Mouse (Mus musculus): ENCODE data around the gene Hhat. TPM values are rescaled to one million over a fixed set of nuclear protein-coding genes. Genes with fewer than 3 reads are reported as not detected.
A peak's percentile ranks its signal among the peaks of the same experiment; 100 is the strongest.

Hhat gene
- polyA plus RNA-seq, 1 experiment from 2014 or later, result 4.4 TPM

- H3K27ac ChIP-seq, result no peak overlapping the region
- H3K4me3 ChIP-seq (replicated peaks), result no peak overlapping the region
- 64% methylated on average over 6 of the region's 6 CpGs for WGBS
- H3K27me3 ChIP-seq, result peaks cover 3% of the 10 kb centered on the region; the same call in 1 of the 2 replicates
- no peak overlapping the region for H3K9ac ChIP-seq
- H3K4me2 ChIP-seq, result no peak overlapping the region
- no peaks in the 10 kb centered on the region for H3K4me1 ChIP-seq
- H3K9me3 ChIP-seq, result no peaks in the 10 kb centered on the region
- no peak for ATAC-seq (ENCODE audit: low FRiP score)
- H3K36me3 ChIP-seq (replicated peaks), result no peaks in the 10 kb centered on the region
Measured at GRCm38 (mm10) chr1:192778869-192779514, 8.0 kb upstream of the Hhat start.

DNA sequence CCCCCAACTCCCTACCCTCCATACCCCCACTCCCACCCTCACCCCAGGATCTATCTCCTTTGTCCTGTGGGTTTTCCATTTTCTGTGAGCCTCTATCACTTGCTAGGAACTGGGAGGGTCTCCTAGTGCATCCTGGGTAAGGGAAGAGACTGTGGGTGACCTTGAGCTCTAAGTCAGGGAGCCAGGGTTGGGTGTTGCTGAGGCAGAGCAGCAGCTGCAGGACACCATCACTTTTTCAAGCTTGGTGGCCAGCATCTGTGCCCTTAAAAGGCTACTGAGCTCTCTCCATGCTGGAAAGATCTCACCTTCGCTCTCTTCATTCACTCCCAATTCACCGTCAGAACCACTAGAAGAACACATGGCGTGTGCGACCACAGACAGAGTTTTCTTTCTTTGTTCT is 7.2 kb upstream of the Hhat start:
- Histone ChIP-seq H3K4me2 (no peak overlapping the region), H3K27me3 (no peaks in the 10 kb centered on the region), H3K9me3 (no peaks in the 10 kb centered on the region), H3K36me3 (replicated peaks) (no peaks in the 10 kb centered on the region), H3K27ac (no peak overlapping the region), H3K9ac (no peak overlapping the region), H3K4me3 (replicated peaks) (no peak overlapping the region), H3K4me1 (no peaks in the 10 kb centered on the region)
- WGBS, result 91% methylated on average over 4 of the region's 4 CpGs
- ATAC-seq (ENCODE audit: low FRiP score), result no peak

DNA sequence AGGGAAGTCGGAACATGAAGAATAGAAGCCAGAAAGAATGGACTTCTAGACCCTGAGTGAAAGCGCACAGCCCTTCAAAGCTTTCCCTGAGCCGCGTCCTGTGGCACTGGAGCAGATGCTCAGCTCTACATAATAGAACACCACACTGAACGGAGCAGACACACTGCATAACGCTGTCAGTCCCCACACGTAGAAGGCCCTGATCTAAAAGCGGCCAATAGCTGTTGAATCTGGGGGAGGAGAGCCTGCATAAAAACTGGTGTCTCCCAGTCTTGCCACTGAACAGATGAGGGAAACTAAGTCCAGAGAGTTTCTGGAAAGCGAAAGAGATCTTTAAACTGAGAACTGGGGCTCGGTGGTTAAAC is 911 bp downstream of the Hhat start:
- peak; percentile 85 for ATAC-seq (ENCODE audit: low FRiP score)
- WGBS, result 14% methylated on average over 10 of the region's 10 CpGs

GRCm38 (mm10) chr1:192765531-192765930 is 5.5 kb downstream of the Hhat start:
- WGBS, result 26% methylated on average over 4 of the region's 4 CpGs
- Histone ChIP-seq H3K27me3 (0 out of 2 replicates have a peak, but pooled peaks cover 2% of the 10 kb centered on the region), H3K4me3 (replicated peaks) (no peak overlapping the region), H3K36me3 (replicated peaks) (no peaks in the 10 kb centered on the region), H3K27ac (no peak overlapping the region), H3K9me3 (no peaks in the 10 kb centered on the region), H3K9ac (no peak overlapping the region), H3K4me2 (no peak overlapping the region), H3K4me1 (peaks cover 8% of the 10 kb centered on the region)
- no peak for ATAC-seq (ENCODE audit: low FRiP score)

More for the DNA sequence above, 911 bp downstream of the Hhat start:
- Histone ChIP-seq H3K27me3 (peaks cover 2% of the 10 kb centered on the region; the same call in 1 of the 2 replicates), H3K9ac (peak overlapping the region; percentile 83), H3K4me1 (peaks cover 11% of the 10 kb centered on the region), H3K4me3 (replicated peaks) (peak overlapping the region; percentile 55), H3K36me3 (replicated peaks) (no peaks in the 10 kb centered on the region), H3K9me3 (no peaks in the 10 kb centered on the region), H3K27ac (peak overlapping the region; percentile 79), H3K4me2 (peak overlapping the region; percentile 77)

- no peak overlapping the region for H3K4me2 ChIP-seq
- no peak for ATAC-seq (ENCODE audit: low FRiP score)
- peaks cover 2% of the 10 kb centered on the region; the same call in 1 of the 2 replicates for H3K4me1 ChIP-seq
- 0 out of 2 replicates have a peak, but pooled peaks cover 2% of the 10 kb centered on the region for H3K27me3 ChIP-seq
- WGBS, result 77% methylated on average over 2 of the region's 2 CpGs
- no peak overlapping the region for H3K4me3 ChIP-seq (replicated peaks)
- no peak overlapping the region for H3K9ac ChIP-seq
- no peak overlapping the region for H3K27ac ChIP-seq
- H3K36me3 ChIP-seq (replicated peaks), result no peaks in the 10 kb centered on the region
- H3K9me3 ChIP-seq, result no peaks in the 10 kb centered on the region
Measured at GRCm38 (mm10) chr1:192764547-192764946, 6.5 kb downstream of the Hhat start.

- 72% methylated on average over 7 of the region's 7 CpGs for WGBS
- no peak for ATAC-seq (ENCODE audit: low FRiP score)
- H3K4me1 ChIP-seq, result 0 out of 2 replicates have a peak, but pooled peaks cover 2% of the 10 kb centered on the region
- no peak overlapping the region for H3K27ac ChIP-seq
- H3K4me3 ChIP-seq (replicated peaks), result no peak overlapping the region
- 0 out of 2 replicates have a peak, but pooled peaks cover 2% of the 10 kb centered on the region for H3K27me3 ChIP-seq
- H3K36me3 ChIP-seq (replicated peaks), result no peaks in the 10 kb centered on the region
- no peaks in the 10 kb centered on the region for H3K9me3 ChIP-seq
- H3K9ac ChIP-seq, result no peak overlapping the region
- H3K4me2 ChIP-seq, result no peak overlapping the region
Measured at GRCm38 (mm10) chr1:192762946-192763933, 7.8 kb downstream of the Hhat start.

DNA sequence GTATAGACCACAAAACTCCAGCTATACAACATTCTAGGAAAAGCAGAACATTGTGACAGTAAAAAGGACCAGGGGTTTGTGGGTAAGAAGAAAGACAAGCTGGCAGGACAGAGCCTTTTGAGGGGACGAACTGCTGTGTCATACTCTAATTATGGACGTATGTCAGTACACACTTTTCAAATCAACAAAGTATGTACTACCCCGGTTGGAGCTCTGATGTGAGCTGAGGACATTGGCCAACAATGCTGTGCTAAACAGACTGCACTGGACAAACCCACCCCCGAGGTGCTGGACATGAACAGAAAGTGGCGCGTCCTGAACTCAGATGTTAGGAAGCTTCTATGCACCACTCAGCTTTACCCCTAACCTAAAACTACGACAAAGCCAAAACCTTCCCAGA is 14.3 kb downstream of the Hhat start:
- Histone ChIP-seq H3K4me3 (replicated peaks) (no peak overlapping the region), H3K9me3 (no peaks in the 10 kb centered on the region), H3K27ac (no peak overlapping the region), H3K36me3 (replicated peaks) (no peaks in the 10 kb centered on the region), H3K4me2 (no peak overlapping the region), H3K9ac (no peak overlapping the region), H3K4me1 (peaks cover 24% of the 10 kb centered on the region), H3K27me3 (no peaks in the 10 kb centered on the region; the same call in 1 of the 2 replicates)
- 88% methylated on average over 7 of the region's 7 CpGs for WGBS
- no peak for ATAC-seq (ENCODE audit: low FRiP score)

DNA sequence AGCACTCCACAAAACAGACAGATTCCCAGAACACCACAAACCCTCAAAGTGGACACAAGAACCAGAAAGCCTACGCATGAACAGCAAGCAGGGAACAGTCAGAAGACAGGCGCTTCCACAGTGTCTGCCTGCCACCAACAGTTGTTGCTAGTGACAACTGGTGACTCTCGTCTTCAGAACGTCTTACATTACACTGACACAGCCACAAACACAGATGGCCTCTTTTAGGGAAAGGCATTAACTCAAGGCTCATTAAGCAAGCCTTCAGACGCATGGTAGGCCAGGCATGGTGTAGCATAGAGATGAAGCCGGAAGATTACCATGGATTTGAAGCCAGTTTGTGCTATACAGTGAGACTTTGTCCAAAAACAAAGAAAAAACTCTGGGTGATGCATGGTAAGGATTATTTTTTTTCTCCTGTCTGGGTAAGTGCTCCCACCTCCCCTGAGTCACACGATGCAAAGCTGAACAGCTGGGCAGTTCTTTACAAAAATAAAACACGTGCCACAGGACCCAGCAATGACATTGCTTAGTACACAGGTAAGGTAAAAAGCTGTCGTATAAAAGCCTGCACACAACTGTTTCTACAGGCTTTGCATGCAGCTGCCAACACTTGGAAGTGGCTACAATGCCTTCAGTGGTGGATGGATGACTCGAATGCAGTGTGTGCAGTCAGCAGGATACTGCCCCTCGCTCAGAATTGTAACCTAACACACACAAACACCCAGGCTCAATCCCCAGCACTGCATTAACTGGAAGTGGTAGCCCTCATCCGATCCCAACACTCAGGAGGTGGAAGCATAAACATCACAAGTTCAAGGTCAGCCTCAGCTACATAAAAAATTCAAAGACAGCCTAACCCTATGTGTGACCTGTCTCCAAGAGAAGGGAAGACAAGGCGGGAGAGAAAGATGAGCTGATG is 15.1 kb downstream of the Hhat start:
- Histone ChIP-seq H3K27ac (peak overlapping the region; percentile 73), H3K27me3 (no peaks in the 10 kb centered on the region; the same call in 1 of the 2 replicates), H3K4me3 (replicated peaks) (no peak overlapping the region), H3K36me3 (replicated peaks) (no peaks in the 10 kb centered on the region), H3K9me3 (no peaks in the 10 kb centered on the region), H3K4me1 (peaks cover 24% of the 10 kb centered on the region), H3K9ac (no peak overlapping the region), H3K4me2 (peak overlapping the region; percentile 15; the same call in 1 of the 2 replicates)
- ATAC-seq (ENCODE audit: low FRiP score), result peak; percentile 91
- 43% methylated on average over 13 of the region's 13 CpGs for WGBS

DNA sequence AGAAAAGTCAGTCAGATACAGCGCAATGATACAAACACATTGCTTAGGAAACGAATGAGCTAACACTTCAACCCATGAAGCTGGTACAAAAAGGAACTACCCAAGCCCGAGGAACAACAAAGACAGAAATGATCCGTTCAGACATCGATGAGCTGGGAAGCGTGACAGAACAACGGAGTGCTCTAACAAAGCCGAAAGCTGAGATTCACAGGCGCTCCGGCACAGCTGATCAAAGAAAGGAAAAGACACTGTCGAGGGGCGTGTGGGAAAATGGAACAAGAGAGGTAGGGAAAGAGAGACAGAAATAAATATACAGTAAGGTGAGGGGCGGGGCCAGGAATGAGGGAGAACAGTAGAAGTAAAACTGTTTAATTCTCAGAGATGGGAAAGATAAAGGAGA is 15.8 kb downstream of the Hhat start:
- no peaks in the 10 kb centered on the region for H3K36me3 ChIP-seq (replicated peaks)
- peak; percentile 31 for ATAC-seq (ENCODE audit: low FRiP score)
- H3K27ac ChIP-seq, result peak overlapping the region; percentile 73
- peaks cover 24% of the 10 kb centered on the region for H3K4me1 ChIP-seq
- no peak overlapping the region for H3K4me3 ChIP-seq (replicated peaks)
- no peaks in the 10 kb centered on the region for H3K9me3 ChIP-seq
- H3K27me3 ChIP-seq, result no peaks in the 10 kb centered on the region; the same call in 1 of the 2 replicates
- H3K4me2 ChIP-seq, result peak overlapping the region; percentile 15; the same call in 1 of the 2 replicates
- 52% methylated on average over 13 of the region's 13 CpGs for WGBS
- no peak overlapping the region for H3K9ac ChIP-seq

- Histone ChIP-seq H3K9me3 (no peaks in the 10 kb centered on the region), H3K27ac (no peak overlapping the region), H3K27me3 (no peaks in the 10 kb centered on the region; the same call in 1 of the 2 replicates), H3K4me1 (peaks cover 24% of the 10 kb centered on the region), H3K4me3 (replicated peaks) (no peak overlapping the region), H3K36me3 (replicated peaks) (no peaks in the 10 kb centered on the region), H3K9ac (no peak overlapping the region), H3K4me2 (no peak overlapping the region)
- ATAC-seq (ENCODE audit: low FRiP score), result no peak
- WGBS, result 92% methylated on average over 4 of the region's 4 CpGs
Measured at GRCm38 (mm10) chr1:192754268-192754667, 16.8 kb downstream of the Hhat start.

GRCm38 (mm10) chr1:192752659-192753601 is 18.1 kb downstream of the Hhat start:
- Histone ChIP-seq H3K27ac (0 out of 2 replicates have a peak overlapping the region, but pooled peaks have one; percentile 53), H3K36me3 (replicated peaks) (no peaks in the 10 kb centered on the region), H3K4me3 (replicated peaks) (no peak overlapping the region), H3K4me1 (peaks cover 24% of the 10 kb centered on the region), H3K9me3 (no peaks in the 10 kb centered on the region), H3K4me2 (no peak overlapping the region), H3K9ac (no peak overlapping the region), H3K27me3 (no peaks in the 10 kb centered on the region; the same call in 1 of the 2 replicates)
- WGBS, result 34% methylated on average over 8 of the region's 8 CpGs
- ATAC-seq (ENCODE audit: low FRiP score), result no peak

All from forebrain, embryonic 12.5 days (tissue).